Mouse (Mus musculus) natural killer cell, adult 2 months (primary cell): ENCODE data around the gene Pigm.
A peak's percentile ranks its signal among the peaks of the same experiment; 100 is the strongest.

Source experiments
- DNase-seq, 2 experiments: peaks; one replicate each; pipeline ENCODE4 v3.0.0; 2022; ENCODE audit warnings: low spot score in 2 of 2

The Pigm gene

GRCm38 (mm10) chr1:172376198-172376667 is at the start of gene Pigm:
TSS of gene Pigm (plus strand) at chr1:172376546.
- DNase-seq = peak; percentile 97 to 98

- DNase-seq = no peak
These were observed 49.7 kb upstream of the Pigm start for GRCm38 (mm10) chr1:172326684-172327083.

GRCm38 (mm10) chr1:172327206-172328001 is 48.9 kb upstream of the Pigm start:
- no peak for DNase-seq

GRCm38 (mm10) chr1:172328041-172328440 is 48.3 kb upstream of the Pigm start:
- no peak for DNase-seq

- no peak for DNase-seq
These were observed 47.9 kb upstream of the Pigm start for GRCm38 (mm10) chr1:172328461-172328860.

GRCm38 (mm10) chr1:172329131-172329530 is 47.2 kb upstream of the Pigm start, which contains the start of gene Kcnj9:
TSS of gene Kcnj9 (minus strand) at chr1:172329318.
- DNase-seq = no peak

- no peak for DNase-seq
These were observed 46.7 kb upstream of the Pigm start for GRCm38 (mm10) chr1:172329616-172330015.

- DNase-seq = no peak
These were observed 44.9 kb upstream of the Pigm start for GRCm38 (mm10) chr1:172331422-172331947.

- DNase-seq = no peak
These were observed 43.4 kb upstream of the Pigm start for GRCm38 (mm10) chr1:172332925-172333324.

- DNase-seq = no peak
These were observed 42.8 kb upstream of the Pigm start for GRCm38 (mm10) chr1:172333512-172333911.

GRCm38 (mm10) chr1:172335804-172336203 is 40.5 kb upstream of the Pigm start:
- DNase-seq = no peak

- no peak for DNase-seq
These were observed 38.7 kb upstream of the Pigm start for GRCm38 (mm10) chr1:172337411-172338185.

- DNase-seq = peak; percentile 26 to 53
These were observed 35.5 kb upstream of the Pigm start, which contains the start of gene Kcnj10 for GRCm38 (mm10) chr1:172340729-172341321. TSS of gene Kcnj10 (plus strand) at chr1:172341210.

GRCm38 (mm10) chr1:172341386-172341785 is 35.0 kb upstream of the Pigm start:
- no peak for DNase-seq

GRCm38 (mm10) chr1:172342729-172343128 is 33.6 kb upstream of the Pigm start:
- DNase-seq = no peak

- no peak for DNase-seq
These were observed 32.4 kb upstream of the Pigm start for GRCm38 (mm10) chr1:172343914-172344313.

GRCm38 (mm10) chr1:172344820-172345219 is 31.5 kb upstream of the Pigm start:
- no peak for DNase-seq

- no peak for DNase-seq
These were observed 29.6 kb upstream of the Pigm start for GRCm38 (mm10) chr1:172346707-172347106.

GRCm38 (mm10) chr1:172347382-172347781 is 29.0 kb upstream of the Pigm start:
- DNase-seq = no peak

GRCm38 (mm10) chr1:172349504-172349903 is 26.8 kb upstream of the Pigm start:
- no peak for DNase-seq

GRCm38 (mm10) chr1:172349916-172350812 is 26.2 kb upstream of the Pigm start:
- DNase-seq = no peak
